Mouse (Mus musculus): ENCODE results near the gene Wfdc2. TPM values are rescaled to one million over a fixed set of nuclear protein-coding genes. Genes with fewer than 3 reads are reported as not detected.

The Wfdc2 gene
- polyA plus RNA-seq (2014; fragmentation: Illumina TruSeq; extraction: RNeasy Lipid Tissue Mini Kit (QIAGEN cat#74804); ENCODE audit: low read depth, low replicate concordance): 19.6 TPM

GRCm38 (mm10) chr2:164562391-164563188 lies at the start of gene Wfdc2:
Gene Wfdc2 (plus strand): TSS chr2:164562413.

GRCm38 (mm10) chr2:164573359-164573758 lies 11.1 kb downstream of the Wfdc2 start, which contains the start of gene Spint3:
Gene Spint3 (minus strand): TSS chr2:164573459.

GRCm38 (mm10) chr2:164585025-164585725 lies 23.0 kb downstream of the Wfdc2 start, which contains the start of gene Wfdc6a:
Gene Wfdc6a (minus strand): TSS chr2:164585447.

GRCm38 (mm10) chr2:164593494-164593893 lies 31.3 kb downstream of the Wfdc2 start, which contains the start of gene Eppin:
Gene Eppin (minus strand): TSS chr2:164593594.

GRCm38 (mm10) chr2:164613471-164613870 lies 51.3 kb downstream of the Wfdc2 start, which contains the start of the genes Wfdc6b and Wfdc8:
Gene Wfdc6b (plus strand): TSS chr2:164613522.
Gene Wfdc8 (minus strand): TSS chr2:164613626.

Other genes starting within 250 kb of the Wfdc2 start
- gene Svs6, start 245.7 kb upstream of the Wfdc2 start, polyA plus RNA-seq (2014; fragmentation: Illumina TruSeq; extraction: RNeasy Lipid Tissue Mini Kit (QIAGEN cat#74804); ENCODE audit: low read depth, low replicate concordance): not detected
- not detected for gene Svs5, start 229.7 kb upstream of the Wfdc2 start, polyA plus RNA-seq (2014; fragmentation: Illumina TruSeq; extraction: RNeasy Lipid Tissue Mini Kit (QIAGEN cat#74804); ENCODE audit: low read depth, low replicate concordance)
- gene Slpi, start 173.3 kb upstream of the Wfdc2 start, polyA plus RNA-seq (2014; fragmentation: Illumina TruSeq; extraction: RNeasy Lipid Tissue Mini Kit (QIAGEN cat#74804); ENCODE audit: low read depth, low replicate concordance): not detected
- gene Rbpjl, start 159.3 kb upstream of the Wfdc2 start, polyA plus RNA-seq (2014; fragmentation: Illumina TruSeq; extraction: RNeasy Lipid Tissue Mini Kit (QIAGEN cat#74804); ENCODE audit: low read depth, low replicate concordance): not detected
- 0.16 TPM for gene Matn4, start 157.3 kb upstream of the Wfdc2 start, polyA plus RNA-seq (2014; fragmentation: Illumina TruSeq; extraction: RNeasy Lipid Tissue Mini Kit (QIAGEN cat#74804); ENCODE audit: low read depth, low replicate concordance)
- gene Sdc4, start 118.5 kb upstream of the Wfdc2 start, polyA plus RNA-seq (2014; fragmentation: Illumina TruSeq; extraction: RNeasy Lipid Tissue Mini Kit (QIAGEN cat#74804); ENCODE audit: low read depth, low replicate concordance): 266 TPM
- gene Sys1, start 105.4 kb upstream of the Wfdc2 start, polyA plus RNA-seq (2014; fragmentation: Illumina TruSeq; extraction: RNeasy Lipid Tissue Mini Kit (QIAGEN cat#74804); ENCODE audit: low read depth, low replicate concordance): 10.3 TPM
- gene Gm20458, start 101.4 kb upstream of the Wfdc2 start, polyA plus RNA-seq (2014; fragmentation: Illumina TruSeq; extraction: RNeasy Lipid Tissue Mini Kit (QIAGEN cat#74804); ENCODE audit: low read depth, low replicate concordance): not detected
- gene Trp53tg5, start 88.7 kb upstream of the Wfdc2 start, polyA plus RNA-seq (2014; fragmentation: Illumina TruSeq; extraction: RNeasy Lipid Tissue Mini Kit (QIAGEN cat#74804); ENCODE audit: low read depth, low replicate concordance): not detected
- gene Dbndd2, start 76.3 kb upstream of the Wfdc2 start, polyA plus RNA-seq (2014; fragmentation: Illumina TruSeq; extraction: RNeasy Lipid Tissue Mini Kit (QIAGEN cat#74804); ENCODE audit: low read depth, low replicate concordance): 3.8 TPM
- 5.5 TPM for gene Pigt, start 64.9 kb upstream of the Wfdc2 start, polyA plus RNA-seq (2014; fragmentation: Illumina TruSeq; extraction: RNeasy Lipid Tissue Mini Kit (QIAGEN cat#74804); ENCODE audit: low read depth, low replicate concordance)
- gene Spint3, start 11.0 kb downstream of the Wfdc2 start, polyA plus RNA-seq (2014; fragmentation: Illumina TruSeq; extraction: RNeasy Lipid Tissue Mini Kit (QIAGEN cat#74804); ENCODE audit: low read depth, low replicate concordance): not detected
- gene Wfdc6a, start 23.0 kb downstream of the Wfdc2 start, polyA plus RNA-seq (2014; fragmentation: Illumina TruSeq; extraction: RNeasy Lipid Tissue Mini Kit (QIAGEN cat#74804); ENCODE audit: low read depth, low replicate concordance): not detected
- not detected for gene Eppin, start 31.2 kb downstream of the Wfdc2 start, polyA plus RNA-seq (2014; fragmentation: Illumina TruSeq; extraction: RNeasy Lipid Tissue Mini Kit (QIAGEN cat#74804); ENCODE audit: low read depth, low replicate concordance)
- not detected for gene Wfdc6b, start 51.1 kb downstream of the Wfdc2 start, polyA plus RNA-seq (2014; fragmentation: Illumina TruSeq; extraction: RNeasy Lipid Tissue Mini Kit (QIAGEN cat#74804); ENCODE audit: low read depth, low replicate concordance)
- not detected for gene Wfdc8, start 51.2 kb downstream of the Wfdc2 start, polyA plus RNA-seq (2014; fragmentation: Illumina TruSeq; extraction: RNeasy Lipid Tissue Mini Kit (QIAGEN cat#74804); ENCODE audit: low read depth, low replicate concordance)
- 37.6 TPM for gene Wfdc16, start 76.4 kb downstream of the Wfdc2 start, polyA plus RNA-seq (2014; fragmentation: Illumina TruSeq; extraction: RNeasy Lipid Tissue Mini Kit (QIAGEN cat#74804); ENCODE audit: low read depth, low replicate concordance)
- not detected for gene Wfdc10, start 93.6 kb downstream of the Wfdc2 start, polyA plus RNA-seq (2014; fragmentation: Illumina TruSeq; extraction: RNeasy Lipid Tissue Mini Kit (QIAGEN cat#74804); ENCODE audit: low read depth, low replicate concordance)
- not detected for gene Wfdc9, start 94.2 kb downstream of the Wfdc2 start, polyA plus RNA-seq (2014; fragmentation: Illumina TruSeq; extraction: RNeasy Lipid Tissue Mini Kit (QIAGEN cat#74804); ENCODE audit: low read depth, low replicate concordance)
- gene Wfdc11, start 111.7 kb downstream of the Wfdc2 start, polyA plus RNA-seq (2014; fragmentation: Illumina TruSeq; extraction: RNeasy Lipid Tissue Mini Kit (QIAGEN cat#74804); ENCODE audit: low read depth, low replicate concordance): not detected
- not detected for gene Wfdc13, start 122.7 kb downstream of the Wfdc2 start, polyA plus RNA-seq (2014; fragmentation: Illumina TruSeq; extraction: RNeasy Lipid Tissue Mini Kit (QIAGEN cat#74804); ENCODE audit: low read depth, low replicate concordance)
- gene Spint4, start 136.1 kb downstream of the Wfdc2 start, polyA plus RNA-seq (2014; fragmentation: Illumina TruSeq; extraction: RNeasy Lipid Tissue Mini Kit (QIAGEN cat#74804); ENCODE audit: low read depth, low replicate concordance): not detected
- not detected for gene Spint5, start 152.9 kb downstream of the Wfdc2 start, polyA plus RNA-seq (2014; fragmentation: Illumina TruSeq; extraction: RNeasy Lipid Tissue Mini Kit (QIAGEN cat#74804); ENCODE audit: low read depth, low replicate concordance)
- gene Wfdc3, start 183.5 kb downstream of the Wfdc2 start, polyA plus RNA-seq (2014; fragmentation: Illumina TruSeq; extraction: RNeasy Lipid Tissue Mini Kit (QIAGEN cat#74804); ENCODE audit: low read depth, low replicate concordance): 1.2 TPM
- gene Dnttip1, start 183.6 kb downstream of the Wfdc2 start, polyA plus RNA-seq (2014; fragmentation: Illumina TruSeq; extraction: RNeasy Lipid Tissue Mini Kit (QIAGEN cat#74804); ENCODE audit: low read depth, low replicate concordance): 2.1 TPM
- gene Ube2c, start 207.5 kb downstream of the Wfdc2 start, polyA plus RNA-seq (2014; fragmentation: Illumina TruSeq; extraction: RNeasy Lipid Tissue Mini Kit (QIAGEN cat#74804); ENCODE audit: low read depth, low replicate concordance): 1.3 TPM
- not detected for gene Tnnc2, start 217.6 kb downstream of the Wfdc2 start, polyA plus RNA-seq (2014; fragmentation: Illumina TruSeq; extraction: RNeasy Lipid Tissue Mini Kit (QIAGEN cat#74804); ENCODE audit: low read depth, low replicate concordance)
- 1.1 TPM for gene Snx21, start 223.4 kb downstream of the Wfdc2 start, polyA plus RNA-seq (2014; fragmentation: Illumina TruSeq; extraction: RNeasy Lipid Tissue Mini Kit (QIAGEN cat#74804); ENCODE audit: low read depth, low replicate concordance)
- gene Acot8, start 242.5 kb downstream of the Wfdc2 start, polyA plus RNA-seq (2014; fragmentation: Illumina TruSeq; extraction: RNeasy Lipid Tissue Mini Kit (QIAGEN cat#74804); ENCODE audit: low read depth, low replicate concordance): 1.7 TPM
- 1.5 TPM for gene Zswim3, start 242.7 kb downstream of the Wfdc2 start, polyA plus RNA-seq (2014; fragmentation: Illumina TruSeq; extraction: RNeasy Lipid Tissue Mini Kit (QIAGEN cat#74804); ENCODE audit: low read depth, low replicate concordance)

Measured in kidney, adult 10 weeks (tissue).